Mouse (Mus musculus) E14TG2a.4 (cell line): ENCODE results near the gene Aldh1l1.

Experiments
- H3K27me3 ChIP-seq: 2 replicates; pipeline ENCODE4 v1.6.1; 2014; ENCODE audit warnings: low read length, control low read depth; ENCODE audit not compliant: insufficient read depth
- H3K36me3 ChIP-seq: 2 replicates; pipeline ENCODE4 v1.6.1; 2014; ENCODE audit warnings: low read length, control low read depth; ENCODE audit not compliant: insufficient read depth
- H3K4me1 ChIP-seq: replicated peaks from 2 replicates; pipeline ENCODE4 v1.6.1; 2014; ENCODE audit warnings: low read depth, low read length, control low read depth
- H3K4me3 ChIP-seq: replicated peaks from 2 replicates; pipeline ENCODE4 v1.5.1; 2014; ENCODE audit warnings: mild to moderate bottlenecking, low read length
- H3K9me3 ChIP-seq: 2 replicates; pipeline ENCODE4 v1.6.1; 2014; ENCODE audit warnings: low read length, control low read depth
- CTCF ChIP-seq: conservative IDR thresholded peaks from 2 replicates; pipeline ENCODE4 v1.5.1; 2014; ENCODE audit warnings: low read length
- NANOG ChIP-seq: IDR thresholded peaks from 2 replicates; pipeline ENCODE4 v1.6.1; 2014; ENCODE audit warnings: borderline replicate concordance, low read length, mixed read lengths
- POU5F1 ChIP-seq: IDR thresholded peaks from 2 replicates; pipeline ENCODE4 v1.6.1; 2014; ENCODE audit warnings: low read length, borderline replicate concordance

Aldh1l1 gene

DNA sequence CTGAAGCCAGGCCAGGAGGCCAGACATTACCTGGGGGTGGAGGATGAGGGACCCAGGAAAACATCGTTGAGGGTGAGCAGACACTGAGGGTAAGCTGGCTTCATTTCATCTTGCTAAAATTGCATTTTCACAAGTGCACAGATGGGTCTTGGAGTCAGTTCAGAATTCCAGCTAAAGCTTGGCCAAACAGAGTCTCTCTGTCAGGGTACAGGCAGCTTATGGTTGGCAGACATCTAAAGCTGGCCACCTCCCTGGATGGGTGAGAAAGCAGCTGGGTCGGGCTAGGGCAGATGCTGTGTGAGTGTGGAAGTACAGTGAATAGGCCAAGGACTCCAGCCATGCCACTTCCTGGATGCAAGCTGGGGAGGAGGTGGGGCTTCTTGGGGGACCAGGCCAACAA lies 4.7 kb downstream of the Aldh1l1 start:
- no peak for TF ChIP-seq NANOG
- TF ChIP-seq CTCF: no peak
- TF ChIP-seq POU5F1: no peak
- Histone ChIP-seq H3K36me3 (no peaks in the 10 kb centered on the region), H3K9me3 (no peaks in the 10 kb centered on the region), H3K27me3 (no peaks in the 10 kb centered on the region), H3K4me3 (no peak overlapping the region), H3K4me1 (peaks cover 13% of the 10 kb centered on the region)

DNA sequence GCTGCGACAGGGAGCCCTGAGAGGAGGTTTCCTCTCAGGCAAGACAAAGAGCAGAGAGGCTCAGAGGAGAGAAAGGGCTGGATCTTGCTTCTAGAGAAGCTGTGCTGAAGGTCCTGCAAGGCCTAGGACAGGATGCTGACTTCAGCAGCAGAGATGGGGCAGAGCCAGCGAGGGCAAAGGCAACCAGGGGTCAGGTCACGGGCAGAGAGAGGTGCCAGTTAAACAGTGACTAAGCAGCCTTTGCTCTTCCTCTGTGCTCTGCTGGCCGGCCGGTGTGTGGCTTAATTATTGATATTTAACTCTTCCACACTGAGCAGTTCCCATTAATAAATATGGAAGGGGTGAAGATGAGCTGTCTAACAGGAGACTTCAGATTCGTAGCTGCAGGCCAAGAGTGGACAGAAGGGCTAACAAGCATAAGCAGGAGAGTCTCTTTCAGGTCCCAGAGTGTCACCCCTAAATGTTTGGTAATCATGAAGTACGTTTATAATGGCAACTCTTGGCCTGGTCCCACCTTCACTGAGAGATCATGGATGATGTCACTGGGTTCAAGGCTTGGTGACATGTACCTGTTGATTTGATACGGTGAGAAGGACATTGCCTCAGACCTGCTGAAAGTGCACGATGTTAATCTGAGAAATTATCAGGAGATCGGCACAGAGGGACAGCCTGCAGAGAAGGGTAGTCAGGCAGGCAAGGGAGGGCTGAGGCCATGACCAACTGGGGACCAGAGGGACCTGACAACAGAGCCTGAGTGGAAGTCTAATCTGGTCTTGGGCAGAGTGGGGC lies 5.9 kb downstream of the Aldh1l1 start:
- Histone ChIP-seq H3K4me3 (no peak overlapping the region), H3K9me3 (no peaks in the 10 kb centered on the region), H3K27me3 (no peaks in the 10 kb centered on the region), H3K36me3 (no peaks in the 10 kb centered on the region), H3K4me1 (peaks cover 4% of the 10 kb centered on the region; the same call in 1 of the 2 replicates)
- no peak for TF ChIP-seq POU5F1
- no peak for TF ChIP-seq CTCF
- TF ChIP-seq NANOG: no peak

DNA sequence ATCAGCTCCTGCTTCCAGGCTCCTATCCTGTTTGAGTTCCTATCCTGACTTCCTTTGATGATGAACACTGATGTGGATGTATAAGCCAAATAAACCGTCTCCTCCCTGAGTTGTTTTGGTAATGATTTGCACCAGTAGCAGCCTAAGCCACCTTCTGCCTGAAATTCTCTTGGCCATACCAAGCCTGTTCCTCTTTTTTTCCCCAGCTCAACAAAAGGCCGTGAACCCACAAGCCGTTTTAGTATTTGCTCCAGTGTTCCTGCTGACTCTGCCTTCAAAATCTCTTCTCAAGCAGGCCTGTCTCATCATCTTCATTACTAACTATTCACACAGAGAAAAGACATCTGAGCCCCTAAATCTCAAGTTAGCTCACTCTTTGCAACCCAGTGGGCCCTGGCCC lies 7.9 kb downstream of the Aldh1l1 start:
- H3K36me3 ChIP-seq: no peaks in the 10 kb centered on the region
- H3K4me3 ChIP-seq: no peak overlapping the region
- H3K9me3 ChIP-seq: no peaks in the 10 kb centered on the region
- H3K4me1 ChIP-seq: peaks cover 8% of the 10 kb centered on the region; the same call in 1 of the 2 replicates
- TF ChIP-seq POU5F1 (no peak), CTCF (no peak), NANOG (no peak)
- no peaks in the 10 kb centered on the region for H3K27me3 ChIP-seq

DNA sequence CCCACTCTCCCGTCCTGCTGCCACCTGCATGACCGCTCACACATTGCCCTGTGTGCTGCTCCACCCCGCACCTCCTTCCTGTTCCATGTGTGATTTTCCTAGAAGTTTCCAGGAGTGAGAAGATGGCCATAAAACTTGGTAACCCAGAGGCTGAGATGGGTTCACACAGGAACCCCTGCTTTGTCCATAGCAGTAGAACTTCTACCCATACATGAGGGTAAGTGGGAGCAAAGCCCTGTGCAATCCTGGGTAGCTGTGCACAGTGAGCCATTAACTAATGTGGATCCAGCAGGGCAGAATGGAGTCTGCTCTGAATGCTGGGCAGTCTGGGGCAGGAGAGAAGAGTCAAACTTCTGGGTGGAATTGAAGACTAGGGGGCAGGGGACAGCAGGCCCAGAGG lies 8.3 kb downstream of the Aldh1l1 start:
- H3K4me3 ChIP-seq: no peak overlapping the region
- TF ChIP-seq CTCF (no peak), NANOG (no peak), POU5F1 (no peak)
- H3K9me3 ChIP-seq: no peaks in the 10 kb centered on the region
- H3K4me1 ChIP-seq: peaks cover 8% of the 10 kb centered on the region; the same call in 1 of the 2 replicates
- H3K27me3 ChIP-seq: no peaks in the 10 kb centered on the region
- no peaks in the 10 kb centered on the region for H3K36me3 ChIP-seq

DNA sequence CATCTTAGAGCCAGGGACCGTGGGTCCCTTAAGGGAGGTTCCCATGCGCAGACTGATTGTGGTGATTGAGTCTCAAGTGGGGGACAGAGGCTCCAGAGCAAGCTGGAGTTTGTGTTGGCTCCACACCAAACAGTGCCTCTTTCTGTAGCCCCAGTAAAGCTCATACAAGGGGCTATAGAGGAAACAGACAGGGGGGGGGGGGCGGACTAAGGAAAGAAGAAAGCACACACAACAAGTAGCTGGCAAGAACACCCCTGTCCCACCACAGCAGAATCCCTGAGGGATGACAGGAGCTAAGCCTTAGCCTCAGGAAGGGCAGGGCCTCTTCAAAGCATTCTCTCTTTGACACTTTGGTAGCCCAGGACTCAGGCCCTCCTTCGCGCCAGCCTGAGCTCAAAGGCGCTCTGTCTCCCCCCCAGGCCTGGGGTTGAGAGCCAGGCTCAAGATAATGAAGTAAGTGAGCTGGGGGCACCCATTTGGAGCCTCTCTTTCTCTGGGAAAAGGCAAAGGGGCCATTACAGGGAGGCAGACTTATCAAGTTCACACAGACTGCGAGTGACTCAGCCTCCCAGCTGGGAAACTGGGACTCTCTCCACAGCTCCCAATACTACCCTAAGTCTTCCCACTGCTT lies 9.2 kb downstream of the Aldh1l1 start:
- TF ChIP-seq NANOG (no peak), CTCF (no peak), POU5F1 (no peak)
- H3K4me1 ChIP-seq: peaks cover 8% of the 10 kb centered on the region; the same call in 1 of the 2 replicates
- no peaks in the 10 kb centered on the region for H3K9me3 ChIP-seq
- H3K36me3 ChIP-seq: no peaks in the 10 kb centered on the region
- H3K27me3 ChIP-seq: no peaks in the 10 kb centered on the region
- H3K4me3 ChIP-seq: no peak overlapping the region

DNA sequence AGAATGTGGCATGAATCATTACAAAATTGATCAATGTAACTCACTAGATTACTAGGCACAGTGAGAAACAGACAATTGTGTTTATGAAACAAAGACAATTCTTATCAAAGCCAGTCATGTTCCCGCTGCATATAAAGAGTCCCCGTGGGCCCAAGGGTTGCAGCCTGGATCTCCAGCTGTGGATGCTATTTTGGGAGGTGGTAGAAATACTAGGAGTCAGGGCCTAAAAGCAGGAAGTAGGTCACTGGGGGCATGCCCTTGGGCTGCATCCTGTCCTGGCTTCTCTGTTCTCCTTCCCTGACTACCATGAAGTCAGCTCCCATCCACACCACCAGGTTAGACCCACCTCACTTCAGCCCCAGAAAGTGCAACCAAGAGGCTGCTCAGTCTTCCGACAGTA lies 10.0 kb downstream of the Aldh1l1 start:
- no peaks in the 10 kb centered on the region for H3K9me3 ChIP-seq
- H3K4me3 ChIP-seq: no peak overlapping the region
- TF ChIP-seq POU5F1 (no peak), CTCF (no peak), NANOG (no peak)
- H3K36me3 ChIP-seq: no peaks in the 10 kb centered on the region
- peaks cover 2% of the 10 kb centered on the region; the same call in 1 of the 2 replicates for H3K27me3 ChIP-seq
- H3K4me1 ChIP-seq: peaks cover 4% of the 10 kb centered on the region; the same call in 1 of the 2 replicates

DNA sequence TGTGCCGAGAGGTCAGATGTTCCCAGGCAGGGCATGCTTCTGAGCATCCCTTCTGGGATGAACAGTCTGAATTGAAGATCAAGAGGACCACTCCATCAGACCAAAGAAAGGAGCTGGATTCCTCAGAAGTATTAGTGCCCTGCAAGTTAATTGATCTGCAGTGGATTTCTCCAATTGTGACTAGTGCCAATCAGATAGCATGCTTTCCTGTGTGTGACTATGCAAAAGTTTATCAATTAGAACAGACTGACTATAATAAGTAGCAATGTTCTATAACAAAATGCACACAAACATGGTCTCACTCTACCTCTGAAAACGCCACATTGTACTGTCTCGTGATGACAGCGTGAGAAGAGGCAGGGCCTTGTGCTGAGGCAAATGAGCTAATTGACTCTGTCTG lies 13.3 kb downstream of the Aldh1l1 start:
- H3K36me3 ChIP-seq: no peaks in the 10 kb centered on the region
- H3K4me1 ChIP-seq: peaks cover 4% of the 10 kb centered on the region; the same call in 1 of the 2 replicates
- H3K9me3 ChIP-seq: no peaks in the 10 kb centered on the region
- no peak overlapping the region for H3K4me3 ChIP-seq
- H3K27me3 ChIP-seq: peaks cover 7% of the 10 kb centered on the region; the same call in 1 of the 2 replicates
- no peak for TF ChIP-seq CTCF
- TF ChIP-seq NANOG: no peak
- TF ChIP-seq POU5F1: no peak

DNA sequence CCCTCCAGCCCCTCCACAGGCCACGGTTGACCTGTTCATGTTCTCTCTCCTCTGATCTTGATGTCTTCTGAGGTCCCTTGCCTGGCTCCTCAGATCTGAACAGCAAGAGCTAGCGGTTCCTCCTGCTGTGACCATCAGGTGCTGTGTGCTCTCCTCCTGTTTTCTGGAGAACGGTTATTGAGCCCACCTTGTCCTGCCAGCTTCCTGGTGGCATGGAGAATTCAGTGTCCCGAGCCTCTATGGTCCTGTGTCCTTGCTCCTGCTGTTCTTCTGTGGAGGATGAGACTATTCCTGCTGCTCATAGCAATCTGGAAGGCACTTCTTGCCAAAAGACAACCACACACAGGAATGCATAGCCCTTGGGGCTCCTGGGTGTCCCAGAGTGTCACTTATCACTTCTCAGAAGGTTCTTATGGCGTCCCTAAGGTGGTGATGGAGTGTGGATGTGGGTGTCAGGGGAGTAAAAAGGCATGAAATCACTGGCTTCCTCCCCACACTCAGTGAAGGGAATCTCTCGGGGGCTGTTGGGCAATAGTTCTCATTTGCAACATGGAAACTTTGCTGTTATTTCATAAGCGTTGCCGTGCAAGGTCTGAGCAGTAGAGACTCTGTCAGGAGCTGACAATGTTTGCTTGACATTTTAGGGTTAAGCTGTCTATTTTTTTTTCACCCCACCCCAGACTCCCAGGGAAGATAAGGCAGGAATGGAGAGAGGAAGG lies 15.2 kb downstream of the Aldh1l1 start:
- Histone ChIP-seq H3K36me3 (no peaks in the 10 kb centered on the region), H3K4me3 (no peak overlapping the region), H3K27me3 (peaks cover 7% of the 10 kb centered on the region; the same call in 1 of the 2 replicates), H3K9me3 (no peaks in the 10 kb centered on the region), H3K4me1 (peaks cover 14% of the 10 kb centered on the region)
- no peak for TF ChIP-seq POU5F1
- TF ChIP-seq CTCF: no peak
- no peak for TF ChIP-seq NANOG
